Mouse (Mus musculus) kidney, adult 2 months (tissue): ENCODE results near the gene Echs1.

Experiments used
- CTCF ChIP-seq: fragments of 200-500 bp; conservative IDR thresholded peaks from 2 replicates; pipeline ENCODE4 v1.5.1; 2011; ENCODE audit warnings: low read depth, mild to moderate bottlenecking, control low read depth, low read length, moderate library complexity, mixed read lengths; ENCODE audit not compliant: insufficient read depth, insufficient read length
- POLR2A ChIP-seq: fragments of 200-500 bp; IDR thresholded peaks from one replicate; pipeline ENCODE4 v1.6.1; 2011; ENCODE audit warnings: low read depth, low read length, control low read depth

DNA sequence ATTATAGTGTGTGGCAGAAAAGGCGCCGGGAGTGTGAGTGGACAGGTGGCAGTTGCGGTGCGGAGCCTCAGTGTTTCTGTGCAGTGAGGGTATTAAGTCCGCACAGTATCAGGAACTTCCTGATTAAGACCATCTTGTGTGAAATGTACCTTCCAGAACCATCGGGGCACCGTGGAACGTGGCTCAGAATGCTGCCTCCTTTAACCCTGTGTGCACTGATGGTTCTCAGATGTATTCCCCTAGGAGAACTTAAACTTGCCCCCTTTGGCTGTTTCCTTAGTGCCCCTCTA is 21.7 kb upstream of the Echs1 start:
- TF ChIP-seq CTCF: no peak
- TF ChIP-seq POLR2A: no peak
